Mouse (Mus musculus) ovary, adult 18-20 months (tissue): Measurements from ENCODE around the gene Rph3al.

Experiments used
- DNase-seq: peaks from one replicate; pipeline ENCODE4 v3.0.0; 2022; ENCODE audit warnings: low spot score, mixed read lengths

Gene Rph3al

GRCm38 (mm10) chr11:75938379-75938906 is at the start of gene Rph3al:
Gene Rph3al (minus strand): TSS chr11:75938429.
- DNase-seq = no peak

- no peak for DNase-seq
Observed at GRCm38 (mm10) chr11:75985948-75986347, 47.7 kb upstream of the Rph3al start.

GRCm38 (mm10) chr11:75984581-75984980 is 46.4 kb upstream of the Rph3al start:
- no peak for DNase-seq

- no peak for DNase-seq
Observed at GRCm38 (mm10) chr11:75983194-75983593, 45.0 kb upstream of the Rph3al start.

GRCm38 (mm10) chr11:75980413-75980812 is 42.2 kb upstream of the Rph3al start:
- DNase-seq = no peak

GRCm38 (mm10) chr11:75978051-75978450 is 39.8 kb upstream of the Rph3al start:
- DNase-seq = no peak

GRCm38 (mm10) chr11:75976748-75977147 is 38.5 kb upstream of the Rph3al start:
- no peak for DNase-seq

GRCm38 (mm10) chr11:75973988-75974387 is 35.8 kb upstream of the Rph3al start:
- DNase-seq = no peak

GRCm38 (mm10) chr11:75972916-75973567 is 34.8 kb upstream of the Rph3al start:
- no peak for DNase-seq

- DNase-seq = no peak
Observed at GRCm38 (mm10) chr11:75972188-75972587, 34.0 kb upstream of the Rph3al start.

GRCm38 (mm10) chr11:75970629-75971028 is 32.4 kb upstream of the Rph3al start:
- DNase-seq = no peak

GRCm38 (mm10) chr11:75968761-75969160 is 30.5 kb upstream of the Rph3al start:
- DNase-seq = no peak

GRCm38 (mm10) chr11:75966401-75967372 is 28.5 kb upstream of the Rph3al start:
- DNase-seq = peak; percentile 79

- DNase-seq = no peak
Observed at GRCm38 (mm10) chr11:75965674-75966400, 27.6 kb upstream of the Rph3al start.

GRCm38 (mm10) chr11:75964476-75964730 is 26.2 kb upstream of the Rph3al start:
- DNase-seq = no peak

GRCm38 (mm10) chr11:75963730-75964475 is 25.7 kb upstream of the Rph3al start:
- DNase-seq = peak; percentile 33

- no peak for DNase-seq
Observed at GRCm38 (mm10) chr11:75961782-75962181, 23.6 kb upstream of the Rph3al start.

- DNase-seq = no peak
Observed at GRCm38 (mm10) chr11:75957124-75957832, 19.0 kb upstream of the Rph3al start.

GRCm38 (mm10) chr11:75956651-75957050 is 18.4 kb upstream of the Rph3al start:
- DNase-seq = no peak

- DNase-seq = no peak
Observed at GRCm38 (mm10) chr11:75954896-75955295, 16.7 kb upstream of the Rph3al start.

GRCm38 (mm10) chr11:75951895-75952294 is 13.7 kb upstream of the Rph3al start:
- DNase-seq = no peak
